Mouse (Mus musculus) liver, embryonic 13.5 days (tissue): ENCODE results near the gene Id2. TPM values are rescaled to one million over a fixed set of nuclear protein-coding genes. Genes with fewer than 3 reads are reported as not detected.

ENCODE experiments used
- ATAC-seq: fragments of 200-750 bp; cut with Nextera tagmentation; 2 replicates; pipeline ENCODE4 v1.8.0; 2017; ENCODE audit warnings: low read depth, mild to moderate bottlenecking, moderate number of reproducible peaks, moderate library complexity
- DNase-seq: peaks from one replicate; pipeline ENCODE4 v3.0.0; 2022
- H3K27ac ChIP-seq: fragments of 300-500 bp; sonication (generic); 2 replicates; pipeline ENCODE4 v1.5.1; 2015; ENCODE audit warnings: moderate library complexity, mild to moderate bottlenecking, inconsistent platforms
- H3K27me3 ChIP-seq: fragments of 300-500 bp; sonication (generic); 2 replicates; pipeline ENCODE4 v1.6.1; 2015; ENCODE audit warnings: mild to moderate bottlenecking, inconsistent platforms
- H3K36me3 ChIP-seq: fragments of 300-500 bp; sonication (generic); 2 replicates; pipeline ENCODE4 v1.6.1; 2015; ENCODE audit warnings: mild to moderate bottlenecking, inconsistent platforms
- H3K4me1 ChIP-seq: fragments of 300-500 bp; sonication (generic); replicated peaks from 2 replicates; pipeline ENCODE4 v1.6.1; 2015; ENCODE audit warnings: inconsistent platforms
- H3K4me2 ChIP-seq: fragments of 300-500 bp; sonication (generic); 2 replicates; pipeline ENCODE4 v1.6.1; 2015; ENCODE audit warnings: inconsistent platforms, mild to moderate bottlenecking, moderate library complexity
- H3K4me3 ChIP-seq: fragments of 300-500 bp; sonication (generic); replicated peaks from 2 replicates; pipeline ENCODE4 v1.5.1; 2015; ENCODE audit warnings: mild to moderate bottlenecking, inconsistent platforms
- H3K9ac ChIP-seq: fragments of 300-500 bp; sonication (generic); 2 replicates; pipeline ENCODE4 v1.6.1; 2015; ENCODE audit warnings: mild to moderate bottlenecking, inconsistent platforms
- H3K9me3 ChIP-seq: fragments of 300-500 bp; sonication (generic); replicated peaks from 2 replicates; pipeline ENCODE4 v1.6.1; 2016; ENCODE audit warnings: inconsistent platforms
- WGBS: fragments of 180-500 bp; shearing (Covaris S2); methylation state at CpG from one replicate; pipeline ENCODE4 v1.1.7; 2015; ENCODE audit not compliant: insufficient replicate concordance; 5-methylcytosine and 5-hydroxymethylcytosine counted together
- polyA plus RNA-seq: library from polyadenylated mRNA; unstranded; fragments of >200 nt; fragmentation: Nextera tagmentation; extraction: Ambion mirVana; gene quantifications from 2 replicates; pipeline ENCODE4 v1.2.1, GENCODE M21; 2015

Gene Id2
- polyA plus RNA-seq = 98.7 and 122 TPM in 2 replicates

GRCm38 (mm10) chr12:25097052-25097209 is at the start of gene Id2:
Gene Id2, minus strand, starts transcription at chr12:25097140.
- H3K4me3 ChIP-seq = peak within 1 kb of the TSS; percentile 65
- no peak for DNase-seq
- H3K27ac ChIP-seq = peak within 1 kb of the TSS; percentile 84
- H3K9me3 ChIP-seq = no peaks in the 10 kb centered on the region
- peak within 1 kb of the TSS; percentile 70 for H3K9ac ChIP-seq
- H3K4me2 ChIP-seq = peak within 1 kb of the TSS; percentile 78
- H3K36me3 ChIP-seq = no peaks in the 10 kb centered on the region
- peaks cover 98% of the 10 kb centered on the region for H3K27me3 ChIP-seq
- 2% methylated on average over 1 of the region's 1 CpGs for WGBS
- no peak for ATAC-seq
- H3K4me1 ChIP-seq = peaks cover 36% of the 10 kb centered on the region

- Histone ChIP-seq H3K27ac (no peak overlapping the region), H3K4me3 (no peak overlapping the region), H3K9me3 (no peaks in the 10 kb centered on the region), H3K27me3 (no peaks in the 10 kb centered on the region), H3K4me1 (peaks cover 7% of the 10 kb centered on the region; the same call in 1 of the 2 replicates), H3K9ac (no peak overlapping the region), H3K4me2 (no peak overlapping the region), H3K36me3 (no peaks in the 10 kb centered on the region)
- ATAC-seq (no peak), DNase-seq (no peak)
- 47% methylated on average over 3 of the region's 3 CpGs for WGBS
These were observed 48.4 kb upstream of the Id2 start for GRCm38 (mm10) chr12:25145344-25145698.

GRCm38 (mm10) chr12:25144591-25145343 is 47.8 kb upstream of the Id2 start:
- 54% methylated on average over 5 of the region's 5 CpGs for WGBS
- DNase-seq (no peak), ATAC-seq (no peak)
- H3K9me3 ChIP-seq = no peaks in the 10 kb centered on the region
- H3K27ac ChIP-seq = no peak overlapping the region
- no peak overlapping the region for H3K4me2 ChIP-seq
- no peak overlapping the region for H3K4me3 ChIP-seq
- no peak overlapping the region for H3K9ac ChIP-seq
- no peaks in the 10 kb centered on the region for H3K36me3 ChIP-seq
- H3K27me3 ChIP-seq = no peaks in the 10 kb centered on the region
- H3K4me1 ChIP-seq = peaks cover 7% of the 10 kb centered on the region; the same call in 1 of the 2 replicates

- peaks cover 9% of the 10 kb centered on the region; the same call in 1 of the 2 replicates for H3K4me1 ChIP-seq
- no peak overlapping the region for H3K27ac ChIP-seq
- no peaks in the 10 kb centered on the region for H3K27me3 ChIP-seq
- no peak overlapping the region for H3K4me3 ChIP-seq
- 29% methylated on average over 2 of the region's 2 CpGs for WGBS
- H3K36me3 ChIP-seq = no peaks in the 10 kb centered on the region
- ATAC-seq = no peak; the same call in 1 of the 2 replicates
- H3K4me2 ChIP-seq = no peak overlapping the region
- no peaks in the 10 kb centered on the region for H3K9me3 ChIP-seq
- H3K9ac ChIP-seq = no peak overlapping the region
- no peak for DNase-seq
These were observed 46.6 kb upstream of the Id2 start for GRCm38 (mm10) chr12:25143492-25143891.

- Histone ChIP-seq H3K36me3 (no peaks in the 10 kb centered on the region), H3K27me3 (no peaks in the 10 kb centered on the region), H3K9me3 (no peaks in the 10 kb centered on the region), H3K4me1 (peaks cover 12% of the 10 kb centered on the region; the same call in 1 of the 2 replicates), H3K9ac (no peak overlapping the region), H3K4me2 (no peak overlapping the region), H3K4me3 (no peak overlapping the region), H3K27ac (no peak overlapping the region)
- DNase-seq (no peak), ATAC-seq (no peak)
- 39% methylated on average over 7 of the region's 7 CpGs for WGBS
These were observed 45.3 kb upstream of the Id2 start for GRCm38 (mm10) chr12:25142251-25142650.

GRCm38 (mm10) chr12:25141311-25141710 is 44.4 kb upstream of the Id2 start:
- DNase-seq = no peak
- Histone ChIP-seq H3K27ac (peak overlapping the region; percentile 34; the same call in 1 of the 2 replicates), H3K36me3 (no peaks in the 10 kb centered on the region), H3K4me3 (no peak overlapping the region), H3K9ac (no peak overlapping the region), H3K9me3 (no peaks in the 10 kb centered on the region), H3K4me1 (peaks cover 12% of the 10 kb centered on the region; the same call in 1 of the 2 replicates), H3K27me3 (no peaks in the 10 kb centered on the region), H3K4me2 (no peak overlapping the region)
- 50% methylated on average over 7 of the region's 7 CpGs for WGBS
- no peak for ATAC-seq

- 0 out of 2 replicates have a peak overlapping the region, but pooled peaks have one; percentile 23 for H3K4me2 ChIP-seq
- ATAC-seq (peak; percentile 75), DNase-seq (no peak)
- 52% methylated on average over 6 of the region's 6 CpGs for WGBS
- no peaks in the 10 kb centered on the region for H3K27me3 ChIP-seq
- no peaks in the 10 kb centered on the region for H3K36me3 ChIP-seq
- no peaks in the 10 kb centered on the region for H3K9me3 ChIP-seq
- H3K4me1 ChIP-seq = peaks cover 9% of the 10 kb centered on the region; the same call in 1 of the 2 replicates
- H3K4me3 ChIP-seq = no peak overlapping the region
- peak overlapping the region; percentile 58; the same call in 1 of the 2 replicates for H3K27ac ChIP-seq
- H3K9ac ChIP-seq = no peak overlapping the region
These were observed 43.2 kb upstream of the Id2 start for GRCm38 (mm10) chr12:25140115-25140514.

- DNase-seq (no peak), ATAC-seq (no peak)
- Histone ChIP-seq H3K4me2 (no peak overlapping the region), H3K36me3 (no peaks in the 10 kb centered on the region), H3K4me1 (0 out of 2 replicates have a peak, but pooled peaks cover 8% of the 10 kb centered on the region), H3K9me3 (no peaks in the 10 kb centered on the region), H3K27ac (no peak overlapping the region; the same call in 1 of the 2 replicates), H3K27me3 (no peaks in the 10 kb centered on the region), H3K9ac (no peak overlapping the region), H3K4me3 (no peak overlapping the region)
- 71% methylated on average over 4 of the region's 4 CpGs for WGBS
These were observed 41.7 kb upstream of the Id2 start for GRCm38 (mm10) chr12:25138616-25139015.

GRCm38 (mm10) chr12:25132046-25132445 is 35.1 kb upstream of the Id2 start:
- 42% methylated on average over 12 of the region's 12 CpGs for WGBS
- H3K27me3 ChIP-seq = no peaks in the 10 kb centered on the region
- no peak overlapping the region for H3K4me2 ChIP-seq
- peaks cover 27% of the 10 kb centered on the region for H3K4me1 ChIP-seq
- H3K4me3 ChIP-seq = no peak overlapping the region
- H3K9me3 ChIP-seq = no peaks in the 10 kb centered on the region
- H3K9ac ChIP-seq = no peak overlapping the region
- ATAC-seq = peak; percentile 78
- DNase-seq = no peak
- H3K36me3 ChIP-seq = no peaks in the 10 kb centered on the region
- H3K27ac ChIP-seq = 0 out of 2 replicates have a peak overlapping the region, but pooled peaks have one; percentile 21

- 56% methylated on average over 4 of the region's 4 CpGs for WGBS
- H3K4me2 ChIP-seq = no peak overlapping the region
- ATAC-seq (no peak), DNase-seq (no peak)
- H3K9me3 ChIP-seq = no peaks in the 10 kb centered on the region
- H3K27ac ChIP-seq = no peak overlapping the region
- no peaks in the 10 kb centered on the region for H3K36me3 ChIP-seq
- H3K27me3 ChIP-seq = no peaks in the 10 kb centered on the region
- H3K4me3 ChIP-seq = no peak overlapping the region
- H3K9ac ChIP-seq = no peak overlapping the region
- H3K4me1 ChIP-seq = peaks cover 25% of the 10 kb centered on the region
These were observed 30.7 kb upstream of the Id2 start for GRCm38 (mm10) chr12:25127629-25128028.

- H3K9me3 ChIP-seq = no peaks in the 10 kb centered on the region
- no peak overlapping the region for H3K27ac ChIP-seq
- no peak overlapping the region for H3K9ac ChIP-seq
- no peak for ATAC-seq
- H3K4me2 ChIP-seq = no peak overlapping the region
- H3K4me1 ChIP-seq = peaks cover 15% of the 10 kb centered on the region
- 79% methylated on average over 5 of the region's 5 CpGs for WGBS
- H3K36me3 ChIP-seq = no peaks in the 10 kb centered on the region
- no peak for DNase-seq
- H3K27me3 ChIP-seq = no peaks in the 10 kb centered on the region
- no peak overlapping the region for H3K4me3 ChIP-seq
These were observed 29.3 kb upstream of the Id2 start for GRCm38 (mm10) chr12:25126228-25126627.

- DNase-seq (no peak), ATAC-seq (no peak)
- H3K4me3 ChIP-seq = no peak overlapping the region
- H3K27me3 ChIP-seq = no peaks in the 10 kb centered on the region
- no peaks in the 10 kb centered on the region for H3K36me3 ChIP-seq
- 61% methylated on average over 16 of the region's 16 CpGs for WGBS
- H3K9me3 ChIP-seq = no peaks in the 10 kb centered on the region
- H3K4me1 ChIP-seq = peaks cover 15% of the 10 kb centered on the region
- H3K4me2 ChIP-seq = no peak overlapping the region
- no peak overlapping the region for H3K9ac ChIP-seq
- no peak overlapping the region for H3K27ac ChIP-seq
These were observed 28.4 kb upstream of the Id2 start for GRCm38 (mm10) chr12:25125239-25125776.
